Mouse (Mus musculus): ENCODE results near the gene Phactr4. TPM values are rescaled to one million over a fixed set of nuclear protein-coding genes. Genes with fewer than 3 reads are reported as not detected.

Phactr4 gene
- polyA plus RNA-seq (2014; fragmentation: Illumina TruSeq; extraction: RNeasy Lipid Tissue Mini Kit (QIAGEN cat#74804); ENCODE audit: insufficient read depth, low read depth, low replicate concordance) = 10.9 TPM

GRCm38 (mm10) chr4:132421923-132422782 lies at the start of gene Phactr4:
TSS of gene Phactr4 (minus strand) at chr4:132422489.

GRCm38 (mm10) chr4:132463430-132464254 lies 41.4 kb upstream of the Phactr4 start, which contains the start of gene Med18:
TSS of gene Med18 (minus strand) at chr4:132463921.

GRCm38 (mm10) chr4:132353481-132353885 lies 68.8 kb downstream of the Phactr4 start, which contains the start of gene Rcc1:
TSS of gene Rcc1 (minus strand) at chr4:132353605.

GRCm38 (mm10) chr4:132329115-132329834 lies 93.0 kb downstream of the Phactr4 start, which contains the start of gene Trnau1ap:
TSS of gene Trnau1ap (minus strand) at chr4:132329538.

Other genes with a start within 250 kb of the Phactr4 start
- gene Ythdf2, start 210.2 kb downstream of the Phactr4 start, polyA plus RNA-seq (2014; fragmentation: Illumina TruSeq; extraction: RNeasy Lipid Tissue Mini Kit (QIAGEN cat#74804); ENCODE audit: insufficient read depth, low read depth, low replicate concordance) = 19.7 TPM
- 5.7 TPM for gene Gmeb1, start 160.9 kb downstream of the Phactr4 start, polyA plus RNA-seq (2014; fragmentation: Illumina TruSeq; extraction: RNeasy Lipid Tissue Mini Kit (QIAGEN cat#74804); ENCODE audit: insufficient read depth, low read depth, low replicate concordance)
- gene Taf12, start 148.1 kb downstream of the Phactr4 start, polyA plus RNA-seq (2014; fragmentation: Illumina TruSeq; extraction: RNeasy Lipid Tissue Mini Kit (QIAGEN cat#74804); ENCODE audit: insufficient read depth, low read depth, low replicate concordance) = 24.8 TPM
- 0.48 TPM for gene Rab42, start 119.1 kb downstream of the Phactr4 start, polyA plus RNA-seq (2014; fragmentation: Illumina TruSeq; extraction: RNeasy Lipid Tissue Mini Kit (QIAGEN cat#74804); ENCODE audit: insufficient read depth, low read depth, low replicate concordance)
- gene Trnau1ap, start 93.0 kb downstream of the Phactr4 start, polyA plus RNA-seq (2014; fragmentation: Illumina TruSeq; extraction: RNeasy Lipid Tissue Mini Kit (QIAGEN cat#74804); ENCODE audit: insufficient read depth, low read depth, low replicate concordance) = 51.0 TPM
- 6.3 TPM for gene Rcc1, start 68.9 kb downstream of the Phactr4 start, polyA plus RNA-seq (2014; fragmentation: Illumina TruSeq; extraction: RNeasy Lipid Tissue Mini Kit (QIAGEN cat#74804); ENCODE audit: insufficient read depth, low read depth, low replicate concordance)
- 3.2 TPM for gene Med18, start 41.4 kb upstream of the Phactr4 start, polyA plus RNA-seq (2014; fragmentation: Illumina TruSeq; extraction: RNeasy Lipid Tissue Mini Kit (QIAGEN cat#74804); ENCODE audit: insufficient read depth, low read depth, low replicate concordance)
- gene Sesn2, start 88.0 kb upstream of the Phactr4 start, polyA plus RNA-seq (2014; fragmentation: Illumina TruSeq; extraction: RNeasy Lipid Tissue Mini Kit (QIAGEN cat#74804); ENCODE audit: insufficient read depth, low read depth, low replicate concordance) = 6.6 TPM
- 312 TPM for gene Atpif1, start 111.2 kb upstream of the Phactr4 start, polyA plus RNA-seq (2014; fragmentation: Illumina TruSeq; extraction: RNeasy Lipid Tissue Mini Kit (QIAGEN cat#74804); ENCODE audit: insufficient read depth, low read depth, low replicate concordance)
- gene Dnajc8, start 113.1 kb upstream of the Phactr4 start, polyA plus RNA-seq (2014; fragmentation: Illumina TruSeq; extraction: RNeasy Lipid Tissue Mini Kit (QIAGEN cat#74804); ENCODE audit: insufficient read depth, low read depth, low replicate concordance) = 136 TPM
- 2.2 TPM for gene Ptafr, start 141.6 kb upstream of the Phactr4 start, polyA plus RNA-seq (2014; fragmentation: Illumina TruSeq; extraction: RNeasy Lipid Tissue Mini Kit (QIAGEN cat#74804); ENCODE audit: insufficient read depth, low read depth, low replicate concordance)
- 8.0 TPM for gene Eya3, start 216.5 kb upstream of the Phactr4 start, polyA plus RNA-seq (2014; fragmentation: Illumina TruSeq; extraction: RNeasy Lipid Tissue Mini Kit (QIAGEN cat#74804); ENCODE audit: insufficient read depth, low read depth, low replicate concordance)